Mouse (Mus musculus): ENCODE measurements at regions not wholly inside any gene's neighbourhood (a gene's known extent, or its start where the extent isn't known, plus 50 kb on each side); places are given as distances from the start of the nearest gene placed in this dataset.

DNA sequence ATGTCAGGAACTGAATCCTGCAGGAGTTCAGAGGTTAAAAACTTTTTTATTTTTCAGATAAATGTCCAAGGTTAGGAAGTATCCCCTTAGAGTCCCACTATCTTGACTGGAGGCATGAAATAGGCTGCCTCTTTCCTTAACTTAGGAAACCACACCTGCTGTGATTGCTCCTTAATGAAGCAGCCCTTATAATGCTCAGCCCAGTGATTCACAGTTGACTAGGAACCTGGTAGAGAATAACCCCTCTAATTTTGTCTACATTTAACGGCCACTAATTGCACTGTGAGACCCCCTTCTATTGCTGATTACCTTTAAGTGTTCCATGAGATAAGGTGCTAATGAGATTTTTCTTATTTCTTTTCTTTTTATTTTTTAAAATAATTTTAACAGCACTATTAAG, 918.4 kb upstream of the Celf2 start:
- TF ChIP-seq CTCF (conservative IDR thresholded peaks at IDR 0.05; ENCODE audit: low read length) (no peak), NANOG (IDR thresholded peaks at IDR 0.05; ENCODE audit: borderline replicate concordance, low read length) (no peak)
